Mouse (Mus musculus): Measurements from ENCODE around the gene Tada3. TPM values are rescaled to one million over a fixed set of nuclear protein-coding genes. Genes with fewer than 3 reads are reported as not detected.

Gene Tada3
- polyA plus RNA-seq, 1 experiment = 42.3 TPM

DNA sequence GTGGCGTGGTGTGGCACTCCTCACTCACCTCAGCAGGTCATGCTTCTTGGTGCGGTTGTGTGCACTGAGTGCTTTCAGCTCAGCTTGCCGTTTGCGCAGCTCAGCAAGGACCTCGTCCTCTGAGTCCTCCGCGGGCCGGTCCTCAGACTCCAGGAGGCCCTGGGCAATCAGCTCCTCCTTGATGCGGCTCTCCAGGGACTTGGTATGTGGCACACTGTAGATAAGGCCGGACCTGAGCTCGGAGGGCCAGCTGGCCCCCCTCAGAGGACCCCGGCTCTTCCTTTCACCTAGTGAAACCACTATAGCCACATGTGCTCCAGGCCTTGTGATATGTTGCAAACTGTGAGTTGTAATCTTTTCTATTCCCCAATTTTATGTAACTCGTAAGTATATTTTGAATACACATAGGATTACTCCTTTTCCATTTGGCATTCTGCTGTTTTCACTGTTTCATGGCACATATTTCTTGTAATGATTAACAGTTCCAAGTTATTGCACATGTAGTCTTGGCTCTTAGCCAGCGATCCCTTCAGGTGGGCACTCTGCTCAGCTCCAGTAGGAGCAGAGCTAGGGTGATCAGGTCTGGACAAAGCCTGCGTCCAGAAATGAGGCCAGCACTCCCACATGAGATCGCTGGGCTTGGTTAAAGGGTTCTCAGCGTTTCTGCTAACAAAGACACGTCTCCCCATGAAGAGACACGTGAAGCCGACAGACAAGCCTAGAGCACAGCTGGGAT is 7.3 kb downstream of the Tada3 start:
- TF ChIP-seq CTCF (IDR thresholded peaks at IDR 0.05; ENCODE audit: control insufficient read depth, insufficient read depth, insufficient replicate concordance, low read depth, low read length) = no peak
- TF ChIP-seq POLR2A (IDR thresholded peaks at IDR 0.05; ENCODE audit: control insufficient read depth, low read depth, low read length) = no peak
- Histone ChIP-seq H3K4me3 (ENCODE audit: control insufficient read depth, low read depth, low read length) (no peak overlapping the region), H3K27ac (ENCODE audit: control insufficient read depth, insufficient read depth, low read depth, low read length) (no peak overlapping the region), H3K36me3 (ENCODE audit: control insufficient read depth, insufficient read depth, low read length) (peaks cover 11% of the 10 kb centered on the region), H3K27me3 (ENCODE audit: control insufficient read depth, insufficient read depth, low read length) (no peaks in the 10 kb centered on the region), H3K4me1 (ENCODE audit: control insufficient read depth, insufficient read depth, low read length) (no peaks in the 10 kb centered on the region)

DNA sequence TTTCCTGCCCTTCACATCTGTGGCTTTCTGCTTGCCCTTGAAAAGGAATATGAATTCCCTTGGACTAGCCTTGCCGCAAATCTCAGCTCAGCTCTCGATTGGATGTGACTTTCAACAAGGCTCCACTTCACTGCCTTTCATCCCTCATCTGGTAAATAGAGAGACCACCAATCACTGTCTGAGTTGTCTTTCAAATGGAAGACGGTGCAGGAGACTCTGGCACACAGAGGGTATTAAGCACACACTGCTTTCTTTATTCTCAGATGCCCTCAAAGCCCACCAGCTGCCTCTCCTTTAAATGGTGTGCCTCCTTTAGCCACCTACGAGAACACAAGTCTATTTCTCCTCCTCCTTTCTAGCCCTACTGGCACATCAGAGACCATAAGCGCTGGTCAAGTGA is 9.1 kb downstream of the Tada3 start:
- Histone ChIP-seq H3K4me1 (ENCODE audit: control insufficient read depth, insufficient read depth, low read length) (no peaks in the 10 kb centered on the region), H3K4me3 (ENCODE audit: control insufficient read depth, low read depth, low read length) (no peak overlapping the region), H3K27ac (ENCODE audit: control insufficient read depth, insufficient read depth, low read depth, low read length) (no peak overlapping the region), H3K27me3 (ENCODE audit: control insufficient read depth, insufficient read depth, low read length) (no peaks in the 10 kb centered on the region), H3K36me3 (ENCODE audit: control insufficient read depth, insufficient read depth, low read length) (peaks cover 10% of the 10 kb centered on the region)
- TF ChIP-seq POLR2A (IDR thresholded peaks at IDR 0.05; ENCODE audit: control insufficient read depth, low read depth, low read length) (no peak), CTCF (IDR thresholded peaks at IDR 0.05; ENCODE audit: control insufficient read depth, insufficient read depth, insufficient replicate concordance, low read depth, low read length) (no peak)

- H3K4me1 ChIP-seq (ENCODE audit: control insufficient read depth, insufficient read depth, low read length) = no peaks in the 10 kb centered on the region
- no peak for TF ChIP-seq CTCF (IDR thresholded peaks at IDR 0.05; ENCODE audit: control insufficient read depth, insufficient read depth, insufficient replicate concordance, low read depth, low read length)
- TF ChIP-seq POLR2A (IDR thresholded peaks at IDR 0.05; ENCODE audit: control insufficient read depth, low read depth, low read length) = no peak
Measured at GRCm38 (mm10) chr6:113368124-113368523, 9.6 kb downstream of the Tada3 start.

GRCm38 (mm10) chr6:113367574-113367973 is 10.1 kb downstream of the Tada3 start:
- H3K27ac ChIP-seq (ENCODE audit: control insufficient read depth, insufficient read depth, low read depth, low read length) = no peak overlapping the region
- H3K4me1 ChIP-seq (ENCODE audit: control insufficient read depth, insufficient read depth, low read length) = no peaks in the 10 kb centered on the region
- H3K27me3 ChIP-seq (ENCODE audit: control insufficient read depth, insufficient read depth, low read length) = no peaks in the 10 kb centered on the region
- TF ChIP-seq POLR2A (IDR thresholded peaks at IDR 0.05; ENCODE audit: control insufficient read depth, low read depth, low read length) = no peak
- no peak for TF ChIP-seq CTCF (IDR thresholded peaks at IDR 0.05; ENCODE audit: control insufficient read depth, insufficient read depth, insufficient replicate concordance, low read depth, low read length)
- peaks cover 6% of the 10 kb centered on the region for H3K36me3 ChIP-seq (ENCODE audit: control insufficient read depth, insufficient read depth, low read length)
- no peak overlapping the region for H3K4me3 ChIP-seq (ENCODE audit: control insufficient read depth, low read depth, low read length)

More at GRCm38 (mm10) chr6:113368124-113368523, 9.6 kb downstream of the Tada3 start:
- no peaks in the 10 kb centered on the region for H3K27me3 ChIP-seq (ENCODE audit: control insufficient read depth, insufficient read depth, low read length)
- H3K4me3 ChIP-seq (ENCODE audit: control insufficient read depth, low read depth, low read length) = no peak overlapping the region
- H3K27ac ChIP-seq (ENCODE audit: control insufficient read depth, insufficient read depth, low read depth, low read length) = no peak overlapping the region
- peaks cover 6% of the 10 kb centered on the region for H3K36me3 ChIP-seq (ENCODE audit: control insufficient read depth, insufficient read depth, low read length)

DNA sequence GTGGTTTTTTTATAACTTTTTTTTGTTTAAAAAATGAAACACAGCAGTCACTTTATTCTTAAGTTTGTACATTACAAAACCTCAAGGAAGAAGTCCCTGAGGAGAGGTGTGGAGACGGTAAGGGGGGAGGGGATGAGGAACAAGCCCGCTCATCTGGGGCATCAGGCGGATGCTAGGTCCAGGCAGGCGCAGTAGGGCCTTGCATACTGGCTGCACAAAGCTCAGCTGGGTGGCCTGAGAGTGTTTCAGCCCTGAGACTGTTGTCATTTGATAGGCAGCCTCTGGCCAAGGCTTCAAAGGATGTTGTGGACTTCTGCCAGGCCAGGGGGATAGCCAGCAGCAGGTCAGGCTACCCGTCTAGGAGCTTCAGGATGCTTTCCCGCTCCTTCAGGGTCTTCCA is 11.0 kb downstream of the Tada3 start:
- Histone ChIP-seq H3K36me3 (ENCODE audit: control insufficient read depth, insufficient read depth, low read length) (peaks cover 3% of the 10 kb centered on the region), H3K27me3 (ENCODE audit: control insufficient read depth, insufficient read depth, low read length) (no peaks in the 10 kb centered on the region), H3K27ac (ENCODE audit: control insufficient read depth, insufficient read depth, low read depth, low read length) (no peak overlapping the region), H3K4me1 (ENCODE audit: control insufficient read depth, insufficient read depth, low read length) (no peaks in the 10 kb centered on the region), H3K4me3 (ENCODE audit: control insufficient read depth, low read depth, low read length) (no peak overlapping the region)
- no peak for TF ChIP-seq CTCF (IDR thresholded peaks at IDR 0.05; ENCODE audit: control insufficient read depth, insufficient read depth, insufficient replicate concordance, low read depth, low read length)
- no peak for TF ChIP-seq POLR2A (IDR thresholded peaks at IDR 0.05; ENCODE audit: control insufficient read depth, low read depth, low read length)

DNA sequence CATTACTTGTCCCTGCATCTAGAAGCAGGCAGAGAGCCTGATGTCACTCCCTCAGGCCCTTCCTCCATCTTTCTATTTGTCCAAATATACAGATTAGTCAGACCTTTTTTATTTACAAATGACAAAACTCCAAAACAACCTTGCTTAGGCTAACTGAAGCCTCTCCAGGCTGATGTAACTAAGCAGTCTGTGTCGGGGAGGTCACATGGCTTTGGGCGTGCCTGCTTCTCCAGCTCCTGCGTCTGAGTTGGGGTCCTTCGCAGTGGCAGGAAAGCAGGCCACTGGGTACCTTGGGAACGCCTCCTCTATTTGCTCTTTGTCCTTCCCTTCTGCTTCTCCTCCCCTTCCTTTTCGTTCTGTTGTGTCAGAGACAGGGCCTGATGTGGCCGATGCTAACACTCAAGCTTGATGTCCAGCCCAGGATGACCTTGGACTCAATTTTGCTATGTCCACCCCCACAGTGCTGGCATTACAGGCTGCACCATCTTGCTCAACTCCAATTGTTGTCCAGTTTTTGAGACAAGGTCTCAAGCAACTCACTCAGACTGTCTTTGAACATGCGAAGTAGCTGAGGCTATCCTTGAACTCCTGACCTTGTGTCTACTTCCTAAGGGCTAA is 13.1 kb downstream of the Tada3 start:
- H3K4me3 ChIP-seq (ENCODE audit: control insufficient read depth, low read depth, low read length) = no peak overlapping the region
- peaks cover 2% of the 10 kb centered on the region for H3K36me3 ChIP-seq (ENCODE audit: control insufficient read depth, insufficient read depth, low read length)
- H3K27ac ChIP-seq (ENCODE audit: control insufficient read depth, insufficient read depth, low read depth, low read length) = no peak overlapping the region
- TF ChIP-seq POLR2A (IDR thresholded peaks at IDR 0.05; ENCODE audit: control insufficient read depth, low read depth, low read length) (no peak), CTCF (IDR thresholded peaks at IDR 0.05; ENCODE audit: control insufficient read depth, insufficient read depth, insufficient replicate concordance, low read depth, low read length) (no peak)
- no peaks in the 10 kb centered on the region for H3K27me3 ChIP-seq (ENCODE audit: control insufficient read depth, insufficient read depth, low read length)
- no peaks in the 10 kb centered on the region for H3K4me1 ChIP-seq (ENCODE audit: control insufficient read depth, insufficient read depth, low read length)

DNA sequence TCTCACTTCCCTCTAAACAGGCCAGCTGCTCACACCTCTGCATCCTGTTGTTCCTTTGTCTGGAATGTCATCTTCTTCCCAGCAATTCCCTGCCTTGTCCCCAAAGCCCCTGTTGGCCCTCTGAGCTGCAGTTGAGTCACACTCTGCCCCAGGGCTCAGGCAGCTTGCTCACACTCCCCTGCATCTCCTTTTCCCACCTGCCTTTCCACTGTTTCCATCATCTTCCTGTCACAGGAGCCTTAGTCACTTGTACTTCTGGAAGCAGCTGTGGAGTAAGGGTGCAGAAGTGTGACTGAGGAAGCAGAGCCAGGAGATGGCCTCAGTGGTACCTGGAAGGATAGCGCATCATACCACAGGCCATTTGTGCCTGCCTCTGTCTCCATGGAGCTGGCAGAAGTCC is 15.4 kb downstream of the Tada3 start:
- TF ChIP-seq POLR2A (IDR thresholded peaks at IDR 0.05; ENCODE audit: control insufficient read depth, low read depth, low read length) (no peak), CTCF (IDR thresholded peaks at IDR 0.05; ENCODE audit: control insufficient read depth, insufficient read depth, insufficient replicate concordance, low read depth, low read length) (no peak)
- no peak overlapping the region for H3K4me3 ChIP-seq (ENCODE audit: control insufficient read depth, low read depth, low read length)
- no peaks in the 10 kb centered on the region for H3K4me1 ChIP-seq (ENCODE audit: control insufficient read depth, insufficient read depth, low read length)
- no peak overlapping the region for H3K27ac ChIP-seq (ENCODE audit: control insufficient read depth, insufficient read depth, low read depth, low read length)
- H3K36me3 ChIP-seq (ENCODE audit: control insufficient read depth, insufficient read depth, low read length) = no peaks in the 10 kb centered on the region; the same call in 1 of the 2 replicates
- no peaks in the 10 kb centered on the region for H3K27me3 ChIP-seq (ENCODE audit: control insufficient read depth, insufficient read depth, low read length)

Data from testis, adult 2 months (tissue).